Mouse (Mus musculus) heart, postnatal 25 days (tissue): Measurements from ENCODE around the gene Ggt6. TPM values are rescaled to one million over a fixed set of nuclear protein-coding genes. Genes with fewer than 3 reads are reported as not detected.

ENCODE experiments used
- DNase-seq: peaks from one replicate; pipeline ENCODE4 v3.0.0; 2022; ENCODE audit warnings: low spot score
- intact Hi-C: fragments of 180-260 bp; cut with DNase I; formaldehyde crosslinking; loops from one replicate; pipeline ENCODE4 v1.15.1; 2025
- total RNA-seq, 2 experiments: library from RNA; stranded (reverse); gene quantifications; 2 replicates each; pipeline ENCODE4 v1.2.3; 2021

Ggt6 gene
- total RNA-seq, 2 experiments from 2014 or later, result 0.31 TPM; not detected in 1

DNA sequence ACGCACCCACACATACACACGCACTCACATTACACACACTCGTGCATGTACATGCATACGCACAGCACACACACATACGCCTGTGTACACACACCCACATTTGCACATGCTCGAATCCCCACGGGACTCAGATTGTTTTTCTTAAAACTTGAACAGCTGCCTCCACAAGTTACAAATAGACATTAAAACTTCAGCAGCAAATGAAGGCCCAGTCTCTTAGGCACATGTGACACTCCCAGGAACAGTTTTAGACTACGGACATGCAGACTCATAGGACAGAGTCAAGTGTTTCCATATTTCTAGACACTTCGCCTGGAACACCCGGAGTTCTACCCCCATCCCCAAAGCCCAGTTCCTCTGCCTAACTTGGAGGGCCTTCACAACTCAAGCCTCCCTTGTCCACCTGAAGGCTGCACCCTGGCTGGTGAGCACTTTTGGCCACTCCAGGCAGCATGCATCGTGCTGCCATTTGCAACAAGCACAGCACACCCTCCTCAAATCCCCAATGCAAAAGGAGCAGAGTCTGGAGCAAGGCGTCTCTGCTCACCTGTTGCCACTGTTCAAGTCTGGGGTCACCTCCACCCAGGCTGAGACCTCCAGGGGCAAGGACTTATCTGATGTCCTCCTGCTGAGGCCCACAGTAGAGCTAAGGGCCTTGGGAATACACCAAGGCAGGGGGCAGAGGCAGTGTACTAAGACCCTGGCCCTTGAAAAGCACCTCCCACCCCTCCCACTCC lies 25.5 kb upstream of the Ggt6 start:
- intact Hi-C loops, result loop anchor here (2.0 kb wide), 2 partner anchors 13 to 15 kb away; no protein-coding TSS in a partner anchor
- DNase-seq, result no peak

DNA sequence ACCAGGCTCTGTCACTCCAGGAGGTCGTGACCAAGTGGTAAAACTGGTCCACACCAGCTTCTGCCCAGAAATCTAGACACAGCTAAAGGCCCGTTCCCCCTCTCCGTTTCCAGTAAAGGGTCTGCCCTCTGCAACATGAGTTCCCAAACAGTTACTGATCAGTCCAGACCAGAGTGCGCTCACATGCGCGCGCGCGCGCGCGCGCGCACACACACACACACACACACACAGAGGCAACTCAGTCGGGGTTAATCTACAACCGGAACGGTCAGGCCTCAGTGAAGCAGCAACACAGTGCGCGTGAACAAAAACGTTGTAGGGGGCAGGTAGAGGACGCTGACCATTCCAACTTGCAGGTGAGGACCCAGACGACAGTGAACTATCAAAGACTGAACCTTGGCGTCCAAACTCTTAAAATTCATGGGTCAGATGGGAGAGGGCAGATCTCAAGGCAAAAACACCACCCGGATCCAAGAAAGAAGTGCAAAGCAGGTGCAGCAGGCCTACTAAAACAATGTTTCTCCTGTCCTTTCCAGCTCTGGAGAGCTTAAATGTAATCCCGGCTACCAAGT lies 24.7 kb upstream of the Ggt6 start:
- intact Hi-C loops, result loop anchor here (1.0 to 2.0 kb wide), 3 partner anchors 14 to 18 kb away; no protein-coding TSS in a partner anchor
- no peak for DNase-seq

DNA sequence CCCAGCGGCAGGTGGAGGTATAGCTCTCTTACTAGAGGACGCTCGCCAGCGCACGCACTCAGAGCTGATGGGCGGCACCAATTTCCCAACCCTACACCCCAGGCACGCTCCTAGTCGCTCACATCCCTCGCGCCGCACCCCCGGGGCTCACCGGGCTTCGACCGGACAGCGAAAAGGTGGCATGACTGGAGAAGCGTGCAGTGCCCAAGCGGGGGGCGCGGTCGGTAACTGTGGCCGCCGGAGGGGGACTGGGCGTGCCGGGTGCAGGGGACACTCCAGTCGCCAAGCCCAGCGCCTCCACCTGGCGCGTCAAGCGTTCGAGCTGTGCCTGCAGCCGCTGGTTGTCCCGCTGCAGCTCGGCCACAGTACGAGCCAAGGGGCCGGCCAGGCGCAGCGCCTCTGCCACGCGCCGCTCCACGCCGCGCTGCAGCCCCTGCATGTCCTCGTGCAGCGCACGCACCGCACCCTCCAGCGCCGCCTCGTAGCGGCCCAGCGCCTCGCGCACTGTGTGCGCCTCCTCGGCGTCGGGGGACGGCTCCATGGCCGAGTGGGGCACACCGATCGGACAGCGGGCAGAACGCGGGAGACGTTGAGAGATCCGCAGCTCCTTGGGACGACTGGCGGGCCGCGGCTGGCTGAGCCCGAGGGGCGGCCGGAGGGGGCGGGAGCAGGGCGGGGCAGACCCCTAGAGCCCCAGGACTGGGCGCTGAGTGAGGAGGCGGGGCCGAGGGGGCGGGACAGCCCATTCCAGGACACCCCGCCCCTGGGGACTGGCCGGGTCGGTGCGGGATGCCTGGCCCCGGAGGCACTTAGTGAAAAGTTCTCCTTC lies 24.0 kb upstream of the Ggt6 start, which contains the start of gene Smtnl2:
Gene Smtnl2 (minus strand): TSS at position 621 of the 829 bp plus-strand sequence.
- intact Hi-C loops, result loop anchor here (1.0 to 2.0 kb wide), 3 partner anchors 13 to 17 kb away; no protein-coding TSS in a partner anchor
- DNase-seq, result peak; percentile 91

DNA sequence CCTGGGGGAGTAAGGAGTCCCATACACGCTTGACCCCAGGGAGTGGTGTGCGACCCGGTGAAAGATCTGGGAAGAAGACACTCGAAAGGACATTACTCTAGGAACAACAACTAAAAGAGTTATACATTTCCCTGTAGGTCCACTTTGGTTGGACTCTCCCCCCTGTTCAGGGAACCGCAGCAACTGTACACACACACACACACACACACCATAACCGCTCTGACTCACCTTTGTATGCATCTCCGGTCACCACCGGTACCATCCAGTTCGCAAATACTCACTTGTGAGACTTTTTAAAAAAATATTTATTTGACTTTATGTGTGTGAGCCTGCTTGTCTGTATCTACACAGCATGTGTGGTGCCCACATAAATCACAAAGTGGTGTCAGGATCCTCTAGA lies 23.4 kb upstream of the Ggt6 start:
- no peak for DNase-seq
- intact Hi-C loops, result loop anchor here (1.0 to 2.0 kb wide), 3 partner anchors 13 to 16 kb away; no protein-coding TSS in a partner anchor

DNA sequence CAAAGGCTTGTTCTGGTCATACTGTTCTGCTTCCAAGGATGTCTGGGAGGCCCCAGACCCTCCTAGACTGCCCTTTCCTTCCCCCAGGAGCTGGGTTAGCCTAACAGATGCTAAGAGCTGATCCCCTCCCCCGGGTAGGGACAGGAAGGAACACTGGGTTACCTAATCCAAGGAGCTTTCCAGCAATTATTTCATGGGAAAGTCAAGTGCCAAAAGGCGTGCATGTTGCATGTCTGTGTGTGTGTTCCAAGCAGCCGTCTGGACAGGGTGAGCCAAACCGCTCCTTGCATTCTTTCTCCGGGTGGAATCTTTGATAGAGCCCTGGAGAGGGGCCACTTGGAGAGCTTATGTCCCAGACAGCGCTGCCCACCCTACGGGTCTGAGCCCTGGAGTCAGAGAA lies 22.3 kb upstream of the Ggt6 start:
- peak; percentile 79 for DNase-seq
- intact Hi-C loops, result no loop called here

DNA sequence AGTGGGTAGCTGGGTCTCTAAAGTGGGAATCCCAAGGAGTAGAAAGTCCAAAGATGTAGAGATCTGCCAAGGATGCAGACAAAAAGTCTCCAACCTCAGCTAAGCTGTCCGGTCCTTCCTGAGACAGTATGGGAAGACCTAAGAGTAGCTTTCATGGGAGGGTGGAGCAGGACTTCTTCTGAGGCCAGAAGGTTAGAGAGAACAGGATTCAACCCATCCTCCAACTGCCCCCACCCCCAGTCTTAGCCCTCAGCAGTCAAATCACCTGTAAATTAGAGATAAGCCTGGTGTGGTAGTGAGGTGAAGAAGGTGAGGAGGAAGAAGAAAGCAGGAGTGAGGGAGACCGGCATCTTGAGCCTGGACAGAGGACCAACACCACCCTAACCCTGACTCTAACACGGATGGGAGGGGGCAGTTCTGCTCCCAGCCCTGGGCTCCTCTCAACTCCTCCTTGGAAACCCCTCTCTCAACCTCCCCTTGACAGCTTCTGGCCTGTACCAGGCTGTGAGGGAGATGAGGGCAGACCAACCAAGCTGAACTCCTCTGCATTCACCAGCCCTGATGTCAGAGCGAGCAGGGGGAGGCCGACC lies 21.6 kb upstream of the Ggt6 start:
- intact Hi-C loops, result no loop called here
- DNase-seq, result no peak

DNA sequence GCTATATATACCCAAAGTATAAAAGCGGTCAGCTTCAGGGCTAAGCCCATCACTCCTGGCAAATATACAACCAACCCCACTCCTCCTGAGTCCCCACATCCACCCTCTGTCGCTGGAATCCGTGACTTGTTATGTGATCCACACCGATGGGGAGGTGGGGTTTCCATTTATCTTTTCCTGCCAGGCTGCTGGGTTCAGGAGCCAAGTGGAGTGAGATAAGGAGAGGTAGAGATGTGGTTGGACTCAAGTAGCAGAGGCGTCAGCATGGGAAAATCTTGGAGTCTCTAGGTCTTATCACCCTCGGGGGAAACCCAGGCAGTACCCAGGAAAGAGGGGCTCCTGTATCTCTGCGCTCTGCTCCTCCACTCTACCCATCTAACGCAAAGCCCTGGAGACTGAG lies 20.2 kb upstream of the Ggt6 start:
- intact Hi-C loops, result no loop called here
- DNase-seq, result no peak

DNA sequence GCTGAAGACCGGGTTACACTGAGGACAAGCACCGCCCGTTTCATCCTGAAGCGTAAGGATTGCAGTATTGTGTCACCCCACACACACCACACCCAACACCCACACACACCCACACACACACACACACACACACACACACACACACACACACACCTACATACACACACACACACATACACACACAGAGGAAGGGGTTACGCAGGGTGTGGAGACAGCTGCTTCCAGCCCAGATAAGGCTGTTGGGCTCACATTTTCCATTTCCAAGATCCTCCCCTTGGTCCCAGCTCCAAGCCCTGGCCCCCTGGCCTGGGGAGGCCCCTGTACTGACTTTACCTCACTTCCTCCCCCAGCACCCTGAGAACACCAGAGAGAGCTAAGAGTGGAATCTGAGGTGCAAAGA lies 18.7 kb upstream of the Ggt6 start:
- peak; percentile 77 for DNase-seq
- intact Hi-C loops, result no loop called here

DNA sequence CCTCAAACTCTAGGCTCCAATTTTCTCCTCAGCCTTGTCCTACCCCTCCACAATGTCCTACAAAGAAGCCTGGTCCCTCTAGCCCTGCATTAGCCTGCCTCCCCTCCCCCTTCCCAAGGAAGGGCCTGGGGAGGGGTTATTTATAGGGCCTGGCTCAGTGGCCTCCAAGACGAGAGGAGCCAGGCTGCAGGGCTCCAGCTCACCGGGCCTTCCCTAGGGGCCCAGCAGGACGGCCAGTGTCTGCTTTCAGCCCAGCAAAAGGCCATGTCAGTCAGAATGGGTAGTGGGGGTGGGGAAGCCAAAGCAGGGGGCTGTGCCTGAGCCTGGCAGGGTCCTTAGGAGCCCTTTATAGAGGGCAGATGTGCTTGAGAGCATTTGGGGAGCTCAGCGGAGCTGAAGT lies 17.9 kb upstream of the Ggt6 start:
- no peak for DNase-seq
- intact Hi-C loops, result no loop called here

DNA sequence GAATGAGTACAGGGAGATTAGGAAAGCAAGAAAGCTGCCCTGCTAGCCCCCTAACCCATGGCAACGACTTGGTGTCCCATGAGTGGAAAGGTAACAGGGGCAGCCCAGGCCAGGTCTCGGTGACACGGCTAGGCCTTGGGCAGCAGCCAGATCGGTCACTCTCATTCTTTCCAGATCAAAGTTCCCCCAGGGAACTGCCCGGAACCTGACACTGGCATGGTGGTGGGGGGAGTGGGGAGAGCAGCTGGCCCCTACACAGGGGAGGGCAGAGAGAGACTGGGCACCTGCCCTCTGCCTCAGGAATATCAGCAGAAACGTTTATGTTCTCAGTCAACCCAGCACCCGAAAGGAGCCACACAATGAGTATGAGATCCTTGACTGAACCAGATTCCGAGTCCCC lies 17.1 kb upstream of the Ggt6 start:
- intact Hi-C loops, result no loop called here
- no peak for DNase-seq

DNA sequence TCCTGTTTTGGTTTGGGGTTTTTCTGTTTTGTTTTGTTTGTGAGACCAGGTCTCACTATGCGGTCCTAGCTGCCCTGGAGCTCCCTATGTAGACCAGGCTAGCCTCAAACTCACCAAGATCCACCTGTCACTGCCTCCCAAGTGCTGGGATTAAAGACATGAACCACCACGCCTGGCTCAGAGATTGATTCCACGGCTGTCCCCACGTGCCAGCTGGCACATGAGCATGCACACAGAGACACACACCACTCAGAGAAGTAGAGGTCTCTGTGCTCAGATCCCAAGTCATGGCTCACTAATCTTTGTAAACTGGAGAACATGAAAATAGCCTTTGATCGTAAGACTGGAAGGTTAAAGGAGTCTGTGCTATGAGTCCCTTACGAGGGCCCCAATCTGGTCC lies 16.3 kb upstream of the Ggt6 start:
- intact Hi-C loops, result no loop called here
- DNase-seq, result no peak

DNA sequence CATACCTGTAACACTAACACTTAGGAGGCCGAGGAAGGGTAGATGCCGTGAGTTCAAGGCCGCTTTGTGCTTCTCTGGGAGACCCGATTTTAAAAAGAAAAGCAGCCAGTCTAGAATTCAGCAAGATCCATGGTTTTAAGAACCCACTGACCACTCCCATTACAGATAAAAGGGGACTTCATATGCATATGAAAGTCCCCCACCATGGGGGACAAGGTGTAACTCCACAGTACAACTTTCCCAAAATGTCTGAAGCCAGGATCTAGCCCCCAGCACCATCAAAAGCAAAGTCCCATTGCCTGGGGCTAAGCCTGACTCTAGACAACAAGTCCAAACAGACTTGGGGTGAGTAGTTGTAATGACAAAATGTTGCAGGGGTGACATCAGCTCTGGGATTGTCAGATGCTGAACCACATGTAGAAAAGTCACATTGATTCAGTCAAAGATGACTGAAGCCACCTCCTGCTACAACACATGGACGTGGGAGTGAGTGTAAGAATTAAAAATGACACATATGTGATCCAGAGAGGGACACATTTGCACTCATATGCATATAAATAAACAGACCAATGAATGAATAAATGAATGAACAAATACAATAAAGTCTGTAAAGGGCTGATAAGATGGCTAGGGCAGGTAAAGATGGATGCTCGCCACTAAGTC lies 14.7 kb upstream of the Ggt6 start:
- intact Hi-C loops, result no loop called here
- no peak for DNase-seq

DNA sequence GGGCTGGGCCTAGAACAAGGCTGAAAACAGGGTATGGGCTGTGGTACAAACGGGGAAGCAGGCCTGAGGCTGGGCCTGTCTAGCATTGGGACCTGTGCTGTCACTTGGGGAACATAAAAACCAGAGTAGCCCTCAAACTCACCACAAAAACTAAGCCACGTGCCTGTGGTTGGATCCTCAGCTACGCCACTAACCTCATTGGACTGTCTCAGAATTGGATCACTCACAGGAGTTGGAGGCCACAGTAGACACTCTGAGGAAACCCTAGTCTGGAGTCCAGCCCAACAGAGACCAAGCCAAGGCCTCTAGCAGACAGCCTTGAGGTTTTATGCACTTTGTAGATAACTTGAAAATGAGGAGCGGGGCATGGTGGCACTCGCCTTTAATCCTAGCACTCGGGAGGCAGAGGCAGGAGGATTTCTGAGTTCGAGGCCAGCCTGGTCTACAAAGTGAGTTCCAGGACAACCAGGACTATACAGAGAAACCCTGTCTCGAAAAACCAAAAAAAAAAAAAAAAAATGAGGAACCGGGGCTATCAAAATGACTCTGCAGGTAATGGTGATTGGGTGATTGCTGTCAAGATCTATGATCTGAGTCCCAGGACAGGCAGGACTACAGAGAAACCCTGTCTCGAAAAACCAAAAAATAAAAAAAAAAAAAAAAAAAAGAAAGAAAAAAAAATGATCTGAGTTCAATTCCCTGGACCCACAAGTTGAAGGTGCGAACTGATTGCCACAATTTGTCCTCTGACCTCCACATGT lies 13.6 kb upstream of the Ggt6 start:
- intact Hi-C loops, result no loop called here
- DNase-seq, result no peak

DNA sequence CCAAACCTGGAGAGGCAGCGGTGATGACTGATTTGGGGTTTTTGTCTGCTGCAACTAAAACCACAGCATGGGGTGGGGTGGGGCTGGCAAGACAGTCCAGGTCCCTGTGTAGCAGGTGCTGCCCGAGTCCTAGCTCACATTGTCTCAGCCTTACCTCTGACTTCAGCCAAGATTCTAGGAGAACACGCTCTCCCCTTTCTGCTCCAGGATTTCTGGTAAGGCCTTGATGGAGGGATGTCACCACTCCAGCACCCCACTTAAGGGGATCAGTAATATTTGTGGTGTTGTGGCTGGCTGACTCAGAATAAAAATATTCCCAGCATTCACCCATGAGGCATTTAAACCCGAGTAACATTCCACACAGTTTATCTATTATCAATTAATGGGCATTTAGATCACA lies 11.6 kb upstream of the Ggt6 start:
- no peak for DNase-seq
- intact Hi-C loops, result loop anchor here (2.0 kb wide), 1 partner anchor 13 kb away; the partner anchor contains the start of gene Smtnl2

DNA sequence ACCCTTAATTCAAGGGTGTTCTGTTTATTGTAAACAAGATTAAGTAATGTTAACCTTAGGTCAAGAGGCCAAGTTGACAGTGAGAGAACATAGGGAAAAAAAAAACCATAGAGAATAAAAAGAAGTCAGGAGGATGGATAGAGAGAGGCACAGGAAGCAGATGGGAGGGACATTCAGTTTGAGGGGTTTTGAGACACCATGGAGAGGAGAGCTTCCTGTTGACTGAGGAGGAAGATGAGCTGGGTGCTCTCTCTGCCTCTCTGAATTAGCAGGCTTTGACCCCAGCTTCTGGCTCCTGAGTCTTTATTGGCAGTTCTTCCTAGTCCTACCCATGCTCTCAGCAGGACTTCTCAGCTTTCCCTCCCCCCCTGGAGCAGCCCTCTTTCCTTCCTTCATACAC lies 10.1 kb upstream of the Ggt6 start:
- intact Hi-C loops, result loop anchor here (2.0 to 5.0 kb wide), 2 partner anchors 14 to 203 kb away; partner anchors contain the start of gene Smtnl2
- DNase-seq, result no peak

DNA sequence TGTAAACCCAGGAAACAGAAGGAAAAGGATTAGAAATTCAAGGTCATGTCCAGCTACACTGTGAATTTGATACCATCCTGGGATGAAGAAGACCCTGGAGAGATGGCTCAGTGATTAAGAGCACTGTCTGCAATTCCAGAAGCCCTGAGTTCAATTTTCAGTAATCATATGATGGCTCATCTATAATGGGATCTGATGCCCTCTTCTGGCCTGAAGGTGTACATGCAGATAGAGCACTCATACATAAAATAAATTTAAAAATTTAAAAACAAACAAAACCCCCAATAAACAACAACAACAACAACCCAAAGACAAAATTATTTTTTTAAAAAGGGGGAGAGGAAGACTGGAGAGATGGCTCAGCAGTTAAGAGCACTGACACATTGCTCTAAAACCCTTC lies 8.4 kb upstream of the Ggt6 start:
- intact Hi-C loops, result loop anchor here (1.0 to 5.0 kb wide), 2 partner anchors 57 to 205 kb away; no protein-coding TSS in a partner anchor
- no peak for DNase-seq

DNA sequence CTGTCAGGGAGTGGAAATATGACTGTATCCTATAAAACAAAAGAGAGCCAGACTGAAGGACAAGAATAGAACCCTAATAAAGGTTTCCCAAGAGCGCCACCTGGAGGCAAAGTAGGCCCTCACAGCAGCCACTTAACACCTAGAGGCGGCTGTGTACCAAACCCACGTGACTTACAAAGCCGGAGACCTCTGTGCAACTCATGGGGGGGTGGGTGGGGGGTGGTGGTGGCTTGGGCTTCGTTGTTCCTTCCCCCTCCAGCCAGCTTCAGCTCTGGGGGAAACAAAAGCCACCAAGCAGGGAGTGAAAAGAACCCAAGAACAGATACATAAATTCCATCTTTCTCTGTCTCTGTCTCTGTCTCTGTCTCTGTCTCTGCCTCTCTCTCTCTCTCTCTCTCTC lies 6.6 kb upstream of the Ggt6 start:
- no peak for DNase-seq
- intact Hi-C loops, result loop anchor here (1.0 to 5.0 kb wide), 4 partner anchors 17 to 206 kb away; partner anchors contain the start of gene Smtnl2

DNA sequence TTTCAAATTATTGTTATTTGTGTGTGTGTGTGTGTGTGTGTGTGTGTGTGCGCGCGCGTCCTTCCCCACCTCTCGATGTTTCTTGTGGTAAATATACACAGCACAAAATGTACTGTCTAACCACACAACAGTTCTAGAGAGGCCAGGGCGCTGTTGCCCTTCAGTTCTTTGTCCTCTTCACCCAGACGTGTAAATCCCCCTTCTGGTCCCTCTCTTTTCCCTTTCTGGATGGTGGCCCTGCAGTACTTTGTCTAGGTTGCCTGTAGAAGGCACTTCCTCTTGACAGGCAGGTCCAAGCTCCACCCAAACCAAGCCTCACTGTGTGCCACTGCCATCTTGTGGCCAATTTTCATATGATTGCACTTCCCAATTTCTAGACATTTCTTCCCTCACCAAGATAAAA lies 6.0 kb upstream of the Ggt6 start:
- DNase-seq, result peak; percentile 62
- intact Hi-C loops, result loop anchor here (2.0 to 5.0 kb wide), 2 partner anchors 136 to 207 kb away; no protein-coding TSS in a partner anchor
